Mouse (Mus musculus): Measurements from ENCODE around the gene Creg2.

GRCm38 (mm10) chr1:39583173-39583572, 68.1 kb downstream of the Creg2 start:
- TF ChIP-seq CTCF (IDR thresholded peaks at IDR 0.05; ENCODE audit: low read depth, low read length) (no peak), POLR2A (IDR thresholded peaks at IDR 0.05; ENCODE audit: extremely low read depth, insufficient read depth, low read length) (no peak)
